Mouse (Mus musculus): ENCODE data around the gene Syt17. TPM values are rescaled to one million over a fixed set of nuclear protein-coding genes. Genes with fewer than 3 reads are reported as not detected.
A peak's percentile ranks its signal among the peaks of the same experiment; 100 is the strongest.

The Syt17 gene
- total RNA-seq (2012; rRNA removed) (not detected in 2 replicates), total RNA-seq (2014; rRNA removed) (not detected in 2 replicates), polyA plus RNA-seq (2012; ENCODE audit: insufficient read length, low read depth) (not detected in 2 replicates)

DNA sequence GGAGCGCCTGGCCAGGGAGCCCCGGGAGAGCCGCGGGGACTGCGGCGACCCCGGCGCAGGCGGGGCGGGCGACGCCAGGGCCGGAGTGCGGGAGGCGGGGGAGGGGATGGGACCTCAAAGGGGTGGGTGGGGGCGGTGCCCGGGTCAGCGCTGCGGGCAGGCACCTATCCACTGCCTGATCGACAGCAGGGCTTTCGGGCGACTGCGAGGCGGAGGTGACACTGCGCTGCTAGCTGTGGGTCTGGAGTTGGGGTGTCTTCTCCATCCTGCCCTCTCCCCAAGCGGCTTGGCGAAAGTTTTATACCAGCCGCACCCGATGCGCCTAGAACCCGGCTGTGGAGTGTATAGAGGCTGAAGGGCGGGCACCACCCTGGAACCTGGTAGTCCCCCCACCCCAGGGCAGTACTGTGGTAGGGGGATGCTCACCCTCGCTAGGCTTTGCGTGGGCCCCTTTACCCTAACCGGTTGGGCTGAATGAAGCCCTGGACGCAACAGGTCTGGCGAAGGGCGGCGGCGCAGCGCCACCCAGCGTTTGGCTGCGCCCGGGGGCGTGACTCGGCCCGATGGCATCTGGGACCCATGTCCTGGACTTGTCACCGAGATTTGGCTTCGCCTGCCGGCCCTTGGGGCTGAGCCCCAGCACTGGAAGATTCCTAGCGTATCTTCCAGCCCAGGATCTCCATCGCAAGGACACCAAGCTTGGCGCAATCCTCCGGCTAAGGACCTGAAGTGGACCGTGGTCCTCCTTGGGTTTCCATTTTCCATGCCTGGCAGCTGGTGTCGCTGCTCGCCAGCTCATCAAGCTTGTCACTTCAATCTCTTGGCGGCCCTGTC lies at the start of gene Syt17:
Gene Syt17, minus strand, starts transcription at position 89 of the 834 bp plus-strand sequence.
- dilution Hi-C loops (cut with MboI; ENCODE audit: extremely low pct_ligation_motif_present, extremely low pct_unique_long_range_greater_than_20kb, low sequenced_read_pairs) = no loop called here
- in situ Hi-C loops (cut with MboI; ENCODE audit: low pct_ligation_motif_present, low pct_unique_long_range_greater_than_20kb, low sequenced_read_pairs) = no loop called here
- H3K4me2 ChIP-seq (ENCODE audit: insufficient read depth, low read depth, poor library complexity, severe bottlenecking) = no peak within 1 kb of the TSS
- H3K36me3 ChIP-seq (replicated peaks in 1 of 2; ENCODE audit: control insufficient read depth in 1 of 2, insufficient read depth in 1 of 2, low read length in 1 of 2) = no peaks in the 10 kb centered on the region
- TF ChIP-seq ZMIZ1 (IDR thresholded peaks at IDR 0.05; ENCODE audit: low read depth, low read length) (no peak), POLR2AphosphoS2 (IDR thresholded peaks at IDR 0.05; ENCODE audit: low read depth, low read length) (no peak), CTCF (conservative IDR thresholded peaks at IDR 0.05 in 1 of 2, IDR thresholded peaks at IDR 0.05 in 1 of 2; ENCODE audit: low read depth in 2 of 2, low read length in 2 of 2) (peak in 1 of 2 experiments; percentile 45; a peak in 1 of 4 replicates), MXI1 (IDR thresholded peaks at IDR 0.05; ENCODE audit: low read depth, low read length) (no peak), USF2 (conservative IDR thresholded peaks at IDR 0.05; ENCODE audit: low read depth, low read length) (no peak), MAX (IDR thresholded peaks at IDR 0.05; ENCODE audit: low read length) (no peak), CHD1 (IDR thresholded peaks at IDR 0.05; ENCODE audit: low read depth, low read length) (no peak), BHLHE40 (IDR thresholded peaks at IDR 0.05; ENCODE audit: low read depth, low read length) (no peak), RCOR1 (conservative IDR thresholded peaks at IDR 0.05; ENCODE audit: low read depth, low read length) (no peak), SMC3 (IDR thresholded peaks at IDR 0.05; ENCODE audit: low read depth, low read length) (peak; percentile 39), POLR2A (IDR thresholded peaks at IDR 0.05; ENCODE audit: low read depth, low read length) (no peak), TCF12 (IDR thresholded peaks at IDR 0.05; ENCODE audit: low read depth, low read length) (no peak), NELFE (IDR thresholded peaks at IDR 0.05; ENCODE audit: low read depth, low read length) (no peak), RAD21 (IDR thresholded peaks at IDR 0.05; ENCODE audit: low read depth, low read length) (peak; percentile 36), NRF1 (IDR thresholded peaks at IDR 0.05; ENCODE audit: low read depth, low read length) (no peak), KAT2A (IDR thresholded peaks at IDR 0.05; ENCODE audit: insufficient replicate concordance, low read length) (no peak)
- H3K9ac ChIP-seq (ENCODE audit: insufficient read depth, low read depth) = no peak within 1 kb of the TSS
- no peak within 1 kb of the TSS for H3K4me3 ChIP-seq (replicated peaks in 1 of 3; ENCODE audit: low read depth in 2 of 3, low read length in 2 of 3, poor library complexity in 1 of 3)
- H3K27ac ChIP-seq (ENCODE audit: insufficient read depth, low read depth) = no peak within 1 kb of the TSS
- no peak for DNase-seq (ENCODE audit: extremely low read depth)
- no peaks in the 10 kb centered on the region for H3K9me3 ChIP-seq (replicated peaks; ENCODE audit: low read length)
- no peaks in the 10 kb centered on the region for H3K79me2 ChIP-seq (replicated peaks; ENCODE audit: control insufficient read depth, extremely low read depth, insufficient read depth, poor library complexity, severe bottlenecking)
- H3K4me1 ChIP-seq (ENCODE audit: control insufficient read depth in 1 of 2, insufficient read depth in 2 of 2) = peaks cover 0 to 2% of the 10 kb centered on the region in 2 experiments; a peak in 3 of 4 replicates
- H3K27me3 ChIP-seq (replicated peaks) = peaks cover 2% of the 10 kb centered on the region

DNA sequence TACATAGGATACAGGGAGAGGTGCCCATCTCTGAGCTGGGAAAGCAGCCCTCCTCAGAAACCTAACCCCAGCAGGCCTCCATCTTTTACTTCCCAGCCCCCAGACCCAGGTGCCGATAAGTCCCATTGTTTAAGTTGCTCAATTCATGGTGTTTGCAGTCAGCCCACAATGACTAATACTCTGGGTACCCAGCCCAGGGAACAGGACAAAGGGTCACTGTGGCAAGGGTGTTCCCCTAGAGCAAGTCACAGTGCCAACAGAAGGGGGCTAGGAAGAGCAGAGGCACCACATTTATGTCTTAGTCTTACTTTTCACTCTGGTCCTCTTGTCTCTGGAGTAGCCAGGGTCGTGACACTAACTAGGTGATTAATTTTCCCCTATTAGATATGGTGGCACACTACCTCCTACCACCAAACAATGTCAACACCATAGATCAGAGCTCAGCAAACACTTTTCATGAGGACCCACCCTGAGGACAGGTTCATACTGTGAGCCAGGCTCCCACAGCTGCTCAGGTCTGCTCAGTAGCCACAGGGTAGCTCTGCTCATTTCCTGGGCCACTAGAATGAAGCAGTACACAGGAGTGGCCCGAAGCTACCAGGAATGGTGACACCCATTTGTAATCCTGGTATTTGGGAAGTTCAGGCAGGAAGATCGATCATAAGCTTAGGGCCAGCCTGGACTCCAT lies 47.0 kb upstream of the Syt17 start:
- no peak overlapping the region for H3K4me3 ChIP-seq (replicated peaks in 1 of 3; ENCODE audit: low read depth in 2 of 3, low read length in 2 of 3, poor library complexity in 1 of 3)
- no peak for DNase-seq (ENCODE audit: extremely low read depth)
- H3K27me3 ChIP-seq (replicated peaks) = no peaks in the 10 kb centered on the region
- no peak overlapping the region for H3K9ac ChIP-seq (ENCODE audit: insufficient read depth, low read depth)
- H3K4me1 ChIP-seq (ENCODE audit: control insufficient read depth in 1 of 2, insufficient read depth in 2 of 2) = peaks cover 0 to 4% of the 10 kb centered on the region in 2 experiments; a peak in 1 of 4 replicates
- peaks cover 9% of the 10 kb centered on the region for H3K9me3 ChIP-seq (replicated peaks; ENCODE audit: low read length)
- in situ Hi-C loops (cut with MboI; ENCODE audit: low pct_ligation_motif_present, low pct_unique_long_range_greater_than_20kb, low sequenced_read_pairs) (no loop called here), dilution Hi-C loops (cut with MboI; ENCODE audit: extremely low pct_ligation_motif_present, extremely low pct_unique_long_range_greater_than_20kb, low sequenced_read_pairs) (no loop called here)
- H3K79me2 ChIP-seq (replicated peaks; ENCODE audit: control insufficient read depth, extremely low read depth, insufficient read depth, poor library complexity, severe bottlenecking) = no peaks in the 10 kb centered on the region
- H3K36me3 ChIP-seq (replicated peaks in 1 of 2; ENCODE audit: control insufficient read depth in 1 of 2, insufficient read depth in 1 of 2, low read length in 1 of 2) = no peaks in the 10 kb centered on the region
- TF ChIP-seq GABPA (IDR thresholded peaks at IDR 0.05; ENCODE audit: insufficient replicate concordance, low read depth, low read length) (no peak), UBTF (IDR thresholded peaks at IDR 0.05; ENCODE audit: low read depth, low read length) (no peak), ETS1 (conservative IDR thresholded peaks at IDR 0.05; ENCODE audit: low read depth, low read length) (no peak), TBP (conservative IDR thresholded peaks at IDR 0.05; ENCODE audit: low read depth, low read length) (no peak), TCF12 (IDR thresholded peaks at IDR 0.05; ENCODE audit: low read depth, low read length) (no peak), POLR2A (IDR thresholded peaks at IDR 0.05; ENCODE audit: low read depth, low read length) (no peak), ZMIZ1 (IDR thresholded peaks at IDR 0.05; ENCODE audit: low read depth, low read length) (no peak), SIN3A (IDR thresholded peaks at IDR 0.05; ENCODE audit: low read length) (no peak), HCFC1 (IDR thresholded peaks at IDR 0.05; ENCODE audit: low read depth, low read length) (no peak), KAT2A (IDR thresholded peaks at IDR 0.05; ENCODE audit: insufficient replicate concordance, low read length) (no peak), IRF4 (IDR thresholded peaks at IDR 0.05; ENCODE audit: low read depth, low read length) (no peak), USF1 (IDR thresholded peaks at IDR 0.05; ENCODE audit: low read depth, low read length) (no peak), MYC (IDR thresholded peaks at IDR 0.05; ENCODE audit: low read depth, low read length) (no peak), SMC3 (IDR thresholded peaks at IDR 0.05; ENCODE audit: low read depth, low read length) (no peak), ZKSCAN1 (IDR thresholded peaks at IDR 0.05; ENCODE audit: borderline replicate concordance, low read depth, low read length) (no peak), JUN (IDR thresholded peaks at IDR 0.05; ENCODE audit: insufficient read depth, low read depth, low read length) (no peak), CHD2 (IDR thresholded peaks at IDR 0.05; ENCODE audit: low read length) (no peak), BHLHE40 (IDR thresholded peaks at IDR 0.05; ENCODE audit: low read depth, low read length) (no peak), USF2 (conservative IDR thresholded peaks at IDR 0.05; ENCODE audit: low read depth, low read length) (no peak)
- H3K4me2 ChIP-seq (ENCODE audit: insufficient read depth, low read depth, poor library complexity, severe bottlenecking) = no peak overlapping the region
- H3K27ac ChIP-seq (ENCODE audit: insufficient read depth, low read depth) = no peak overlapping the region
